Mouse (Mus musculus) testis, adult 2 months (tissue): ENCODE results near the gene Apoc4. TPM values are rescaled to one million over a fixed set of nuclear protein-coding genes. Genes with fewer than 3 reads are reported as not detected.
"Not testable (repeated sequence)": the region's sequence is repeated elsewhere in the genome, so short reads cannot be mapped to it uniquely, and the experiment has no call there.

Experiments
- H3K27ac ChIP-seq: fragments of 200-500 bp; 2 replicates; pipeline ENCODE4 v1.5.1; 2012; ENCODE audit warnings: low read depth, low read length; ENCODE audit not compliant: control insufficient read depth, insufficient read depth
- H3K27me3 ChIP-seq: fragments of 200-500 bp; 2 replicates; pipeline ENCODE4 v1.6.1; 2012; ENCODE audit warnings: mild to moderate bottlenecking, low read length, moderate library complexity; ENCODE audit not compliant: control insufficient read depth, insufficient read depth
- H3K36me3 ChIP-seq: fragments of 200-500 bp; 2 replicates; pipeline ENCODE4 v1.6.1; 2012; ENCODE audit warnings: mild to moderate bottlenecking, low read length; ENCODE audit not compliant: control insufficient read depth, insufficient read depth
- H3K4me1 ChIP-seq: fragments of 200-500 bp; 2 replicates; pipeline ENCODE4 v1.6.1; 2012; ENCODE audit warnings: low read length; ENCODE audit not compliant: control insufficient read depth, insufficient read depth
- H3K4me3 ChIP-seq: fragments of 200-500 bp; 2 replicates; pipeline ENCODE4 v1.5.1; 2012; ENCODE audit warnings: low read depth, mild to moderate bottlenecking, low read length, moderate library complexity, mixed read lengths; ENCODE audit not compliant: control insufficient read depth
- CTCF ChIP-seq: fragments of 200-500 bp; IDR thresholded peaks from 2 replicates; pipeline ENCODE4 v1.5.1; 2012; ENCODE audit warnings: low read depth, mild to moderate bottlenecking, inconsistent platforms, low read length, moderate library complexity; ENCODE audit not compliant: control insufficient read depth, insufficient read depth, insufficient replicate concordance
- POLR2A ChIP-seq: fragments of 200-500 bp; IDR thresholded peaks from 2 replicates; pipeline ENCODE4 v1.6.1; 2012; ENCODE audit warnings: low read depth, mild to moderate bottlenecking, inconsistent platforms, low read length, moderate library complexity; ENCODE audit not compliant: control insufficient read depth
- polyA plus RNA-seq: library from polyadenylated mRNA; depleted of rRNA; stranded (reverse); fragments of >200 nt; gene quantifications from 2 replicates; pipeline ENCODE4 v1.2.3, GENCODE M21; 2012

The Apoc4 gene
- polyA plus RNA-seq, 1 experiment = not detected

- H3K36me3 ChIP-seq = no peaks in the 10 kb centered on the region
- TF ChIP-seq POLR2A (no peak), CTCF (no peak)
- no peaks in the 10 kb centered on the region for H3K27me3 ChIP-seq
- H3K4me1 ChIP-seq = peaks cover 22% of the 10 kb centered on the region
- no peak overlapping the region for H3K4me3 ChIP-seq
- H3K27ac ChIP-seq = peak overlapping the region; percentile 46; the same call in 1 of the 2 replicates
Measured at GRCm38 (mm10) chr7:19693421-19693820, 12.1 kb upstream of the Apoc4 start.

GRCm38 (mm10) chr7:19691873-19692865 lies 10.9 kb upstream of the Apoc4 start, which contains the start of gene Apoc1:
TSS of gene Apoc1 (minus strand) at chr7:19692660.
- no peak for TF ChIP-seq POLR2A
- TF ChIP-seq CTCF = no peak

GRCm38 (mm10) chr7:19691434-19691833 lies 10.2 kb upstream of the Apoc4 start:
- no peak overlapping the region for H3K27ac ChIP-seq
- no peak for TF ChIP-seq CTCF
- TF ChIP-seq POLR2A = no peak
- H3K4me1 ChIP-seq = peaks cover 19% of the 10 kb centered on the region
- no peak overlapping the region for H3K4me3 ChIP-seq
- no peaks in the 10 kb centered on the region for H3K36me3 ChIP-seq
- no peaks in the 10 kb centered on the region for H3K27me3 ChIP-seq

More at GRCm38 (mm10) chr7:19691873-19692865, 10.9 kb upstream of the Apoc4 start, which contains the start of gene Apoc1:
- H3K27ac ChIP-seq = no peak within 1 kb of the TSS
- no peaks in the 10 kb centered on the region for H3K36me3 ChIP-seq
- H3K4me1 ChIP-seq = peaks cover 19% of the 10 kb centered on the region
- no peak within 1 kb of the TSS for H3K4me3 ChIP-seq
- no peaks in the 10 kb centered on the region for H3K27me3 ChIP-seq

- Histone ChIP-seq H3K4me1 (peaks cover 19% of the 10 kb centered on the region), H3K4me3 (no peak overlapping the region), H3K27me3 (no peaks in the 10 kb centered on the region), H3K27ac (no peak overlapping the region), H3K36me3 (no peaks in the 10 kb centered on the region)
- TF ChIP-seq POLR2A = no peak
- TF ChIP-seq CTCF = no peak
Measured at GRCm38 (mm10) chr7:19690845-19691244, 9.6 kb upstream of the Apoc4 start.

- TF ChIP-seq CTCF (no peak), POLR2A (no peak)
- H3K36me3 ChIP-seq = no peaks in the 10 kb centered on the region
- H3K27ac ChIP-seq = no peak overlapping the region
Measured at GRCm38 (mm10) chr7:19688611-19689010, 7.3 kb upstream of the Apoc4 start.

GRCm38 (mm10) chr7:19688101-19688500 lies 6.8 kb upstream of the Apoc4 start:
- Histone ChIP-seq H3K27ac (no peak overlapping the region), H3K27me3 (no peaks in the 10 kb centered on the region), H3K4me3 (no peak overlapping the region), H3K4me1 (peaks cover 17% of the 10 kb centered on the region), H3K36me3 (no peaks in the 10 kb centered on the region)
- TF ChIP-seq CTCF (no peak), POLR2A (no peak)

More at GRCm38 (mm10) chr7:19688611-19689010, 7.3 kb upstream of the Apoc4 start:
- H3K4me3 ChIP-seq = no peak overlapping the region
- peaks cover 19% of the 10 kb centered on the region for H3K4me1 ChIP-seq
- no peaks in the 10 kb centered on the region for H3K27me3 ChIP-seq

- H3K4me1 ChIP-seq, H3K27ac ChIP-seq, H3K4me3 ChIP-seq, H3K27me3 ChIP-seq, H3K36me3 ChIP-seq: not testable (repeated sequence)
Measured at GRCm38 (mm10) chr7:19686927-19687583, 5.8 kb upstream of the Apoc4 start.
